Mouse (Mus musculus) brain, embryonic 14.5 days (tissue): ENCODE measurements around the gene Astn2.

Source experiments
- CTCF ChIP-seq: fragments of 200-500 bp; IDR thresholded peaks from 2 replicates; pipeline ENCODE4 v1.5.1; 2012; ENCODE audit warnings: inconsistent platforms, mild to moderate bottlenecking, moderate library complexity, borderline replicate concordance; ENCODE audit not compliant: insufficient read depth, insufficient read length; ENCODE audit errors: extremely low read depth
- POLR2A ChIP-seq: fragments of 200-500 bp; IDR thresholded peaks from 2 replicates; pipeline ENCODE4 v1.6.1; 2012; ENCODE audit warnings: mild to moderate bottlenecking, inconsistent platforms, borderline replicate concordance; ENCODE audit not compliant: poor library complexity, insufficient read depth, insufficient read length, severe bottlenecking; ENCODE audit errors: extremely low read depth

DNA sequence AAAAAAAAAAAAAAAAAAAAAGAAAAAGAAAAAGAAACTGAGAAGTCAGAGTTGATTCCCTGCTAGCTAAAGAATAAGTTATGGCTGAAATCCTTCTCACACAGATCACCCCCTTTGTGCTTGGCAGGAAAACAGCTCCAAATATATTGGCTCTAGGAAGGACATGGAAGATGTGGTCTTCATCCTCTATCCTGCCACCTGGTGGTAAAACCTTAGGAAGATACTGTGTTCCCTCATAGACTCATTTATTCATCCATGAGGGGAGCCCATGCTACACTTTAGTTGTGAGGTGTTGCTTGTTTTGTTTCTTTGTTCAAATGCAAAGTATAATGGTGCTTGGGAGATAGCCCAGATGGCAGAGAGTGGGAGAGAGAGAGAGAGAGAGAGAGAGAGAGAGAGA, 613.4 kb downstream of the Astn2 start:
- no peak for TF ChIP-seq CTCF
- no peak for TF ChIP-seq POLR2A
